Mouse (Mus musculus) spleen, adult 12 weeks (tissue): ENCODE measurements around the gene Aoc3.
"Not testable (repeated sequence)": the region's sequence is repeated elsewhere in the genome, so short reads cannot be mapped to it uniquely, and the experiment has no call there.

Source experiments
- DNase-seq: peaks from one replicate; pipeline ENCODE4 v3.0.0; 2022; ENCODE audit warnings: low spot score

Gene Aoc3

DNA sequence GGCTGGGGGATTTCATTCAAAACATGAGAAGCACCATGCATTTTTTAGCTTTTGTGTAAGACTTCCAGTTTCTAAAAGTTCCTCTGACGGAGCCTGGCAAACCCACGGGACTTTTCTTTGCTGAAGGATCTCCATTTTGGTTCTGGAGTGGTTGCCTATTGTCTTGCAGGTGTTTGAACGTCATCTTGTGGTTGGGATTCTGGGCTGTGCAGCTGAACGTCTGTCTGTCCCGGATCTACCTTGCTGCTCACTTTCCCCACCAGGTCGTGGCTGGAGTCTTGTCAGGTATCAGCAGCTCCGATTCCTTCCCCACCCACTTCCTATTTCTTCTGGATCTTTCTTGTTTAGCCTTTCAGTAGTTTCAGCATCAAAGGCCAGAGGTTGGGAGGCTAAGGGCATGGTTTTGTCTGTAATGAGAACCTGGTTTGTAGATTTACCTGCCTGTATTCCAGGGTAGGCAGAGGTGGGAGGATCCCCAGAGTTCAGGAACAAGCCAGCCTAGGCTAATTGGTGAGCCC is 44.1 kb downstream of the Aoc3 start:
- DNase-seq: no peak

DNA sequence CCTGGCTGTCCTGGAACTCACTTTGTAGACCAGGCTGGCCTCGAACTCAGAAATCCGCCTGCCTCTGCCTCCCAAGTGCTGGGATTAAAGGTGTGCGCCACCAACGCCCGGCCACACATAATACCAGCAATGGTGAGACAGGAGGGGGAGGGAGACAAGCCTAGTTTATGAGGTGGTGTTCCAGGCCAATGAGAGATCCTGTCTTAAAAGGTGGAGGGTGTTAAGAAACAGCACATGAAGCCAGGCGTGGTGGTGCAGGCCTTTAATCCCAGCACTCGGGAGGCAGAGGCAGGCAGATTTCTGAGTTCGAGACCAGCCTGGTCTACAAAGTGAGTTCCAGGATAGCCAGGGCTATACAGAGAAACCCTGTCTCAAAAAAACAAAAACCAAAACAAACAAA is 47.8 kb downstream of the Aoc3 start:
- DNase-seq: not testable (repeated sequence)

GRCm38 (mm10) chr11:101378926-101379325 is 48.5 kb downstream of the Aoc3 start:
- DNase-seq: no peak

- no peak for DNase-seq
These were observed 51.4 kb downstream of the Aoc3 start for GRCm38 (mm10) chr11:101381817-101382216.
